Mouse (Mus musculus): ENCODE results near the gene Git2.

Gene Git2

GRCm38 (mm10) chr5:114797253-114797652 is 21.9 kb upstream of the Git2 start:
- in situ Hi-C loops (cut with MboI, MseI), result no loop called here

GRCm38 (mm10) chr5:114796299-114797012 is 21.1 kb upstream of the Git2 start:
- in situ Hi-C loops (cut with MboI, MseI), result no loop called here

- in situ Hi-C loops (cut with MboI, MseI), result no loop called here
These were observed 20.3 kb upstream of the Git2 start for GRCm38 (mm10) chr5:114795653-114796052.

- in situ Hi-C loops (cut with MboI, MseI), result no loop called here
These were observed 19.9 kb upstream of the Git2 start for GRCm38 (mm10) chr5:114795231-114795630.

DNA sequence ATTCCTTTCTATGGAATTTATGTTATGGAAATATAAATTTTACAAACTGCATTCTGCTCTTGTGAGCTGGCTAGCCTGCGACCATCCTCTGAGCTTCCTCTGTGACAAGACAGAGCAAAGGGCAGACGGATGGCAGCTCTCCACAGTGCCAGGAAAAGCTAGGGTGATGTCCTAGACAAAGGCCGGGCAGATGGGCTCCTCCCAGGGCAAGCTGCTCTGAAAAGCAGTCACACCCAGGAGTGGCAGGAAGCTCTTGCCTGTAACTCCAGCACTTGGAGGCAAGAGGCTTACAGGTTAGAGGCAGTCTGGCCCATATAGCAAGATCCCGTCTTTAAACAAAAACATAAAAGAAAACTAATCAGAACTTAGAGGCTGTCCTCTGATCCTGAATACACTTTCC is 19.3 kb upstream of the Git2 start:
- in situ Hi-C loops (cut with MboI, MseI), result no loop called here

DNA sequence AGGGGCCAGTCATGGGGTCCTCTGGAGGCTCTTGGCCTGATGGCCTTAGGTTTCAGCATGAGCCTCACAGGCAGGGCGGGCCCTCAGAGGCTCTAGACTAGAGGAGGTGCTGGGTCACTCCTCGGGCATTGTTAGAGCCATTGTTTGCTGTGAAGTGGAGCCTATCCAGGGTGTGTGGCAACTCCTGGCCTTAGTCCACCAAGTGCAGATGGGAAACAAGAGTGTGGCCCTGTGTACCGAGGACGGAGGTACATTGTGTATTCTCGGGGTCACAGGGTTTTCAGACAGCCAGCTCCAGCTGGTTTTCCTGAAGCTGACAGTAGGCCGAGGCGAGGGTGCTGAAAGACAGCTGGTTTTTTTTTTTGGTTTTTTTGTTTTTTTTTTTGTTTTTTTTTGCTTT is 18.0 kb upstream of the Git2 start:
- in situ Hi-C loops (cut with MboI, MseI), result no loop called here

DNA sequence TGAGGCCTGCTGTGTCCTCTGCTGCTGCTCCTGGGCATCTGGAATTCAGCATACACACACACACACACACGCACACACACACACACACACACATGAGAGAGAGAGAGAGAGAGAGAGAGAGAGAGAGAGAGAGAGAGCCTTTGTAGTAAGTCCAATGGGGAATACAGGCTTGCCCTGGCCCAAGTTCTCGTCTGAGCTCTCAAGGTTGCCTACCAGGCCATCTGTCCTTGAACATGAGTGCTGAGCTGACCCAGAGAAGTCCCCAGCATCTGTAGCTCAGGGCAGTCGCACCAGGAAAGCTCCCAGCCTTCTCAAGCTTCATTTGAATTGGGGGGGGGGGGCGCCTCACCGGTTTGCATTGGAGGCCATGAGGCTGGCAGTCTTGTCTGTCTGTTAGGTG is 9.9 kb upstream of the Git2 start:
- in situ Hi-C loops (cut with MboI, MseI), result no loop called here

DNA sequence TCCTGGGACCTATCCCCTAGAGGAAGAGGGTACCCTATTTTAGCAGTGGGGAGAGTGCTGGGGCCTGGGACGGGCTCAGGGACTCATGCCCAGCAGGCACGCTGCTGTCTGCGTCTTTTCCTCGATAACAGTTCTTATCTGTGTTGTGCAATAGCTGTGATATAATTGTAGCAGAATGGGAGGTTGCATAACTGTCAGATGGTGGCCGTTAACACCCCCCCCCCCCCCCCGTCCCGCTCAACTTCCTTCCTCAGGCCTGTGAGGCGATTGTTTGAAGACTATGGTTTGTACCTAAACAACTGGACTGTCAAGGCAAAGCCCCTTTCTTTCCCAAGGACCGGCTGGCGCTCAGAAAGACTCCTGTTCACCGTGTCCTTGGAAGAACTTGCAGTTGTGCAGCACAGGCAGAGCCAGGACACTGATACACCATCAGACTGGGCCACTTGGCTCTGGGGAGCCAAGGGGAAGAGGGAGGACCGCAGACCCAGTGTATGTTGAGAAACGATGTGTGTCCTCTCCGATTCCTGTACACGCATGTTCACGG is 9.4 kb upstream of the Git2 start:
- in situ Hi-C loops (cut with MboI, MseI), result no loop called here

- in situ Hi-C loops (cut with MboI, MseI), result no loop called here
These were observed 8.3 kb upstream of the Git2 start for GRCm38 (mm10) chr5:114783405-114784163.

DNA sequence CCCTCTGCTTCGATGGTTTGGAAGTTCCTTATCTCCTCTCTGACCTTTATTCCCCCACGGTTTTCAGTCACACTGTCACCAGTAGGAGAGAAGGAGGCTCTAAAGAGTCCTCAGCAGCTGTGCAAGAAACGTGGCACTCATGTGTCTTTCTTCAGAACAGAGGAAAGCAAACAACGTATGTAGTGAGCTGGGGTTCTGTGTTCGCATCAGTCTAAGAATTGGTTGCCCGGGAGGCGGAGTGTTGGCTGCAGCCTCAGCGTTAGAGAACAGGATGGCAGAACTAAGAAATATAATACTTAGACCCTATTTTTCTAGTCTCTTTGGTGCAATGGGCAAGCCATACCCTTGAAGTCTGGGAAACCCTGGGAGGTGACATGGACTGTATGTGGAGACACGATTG is 7.7 kb upstream of the Git2 start:
- in situ Hi-C loops (cut with MboI, MseI), result no loop called here

GRCm38 (mm10) chr5:114780912-114781311 is 5.6 kb upstream of the Git2 start:
- in situ Hi-C loops (cut with MboI, MseI), result no loop called here

DNA sequence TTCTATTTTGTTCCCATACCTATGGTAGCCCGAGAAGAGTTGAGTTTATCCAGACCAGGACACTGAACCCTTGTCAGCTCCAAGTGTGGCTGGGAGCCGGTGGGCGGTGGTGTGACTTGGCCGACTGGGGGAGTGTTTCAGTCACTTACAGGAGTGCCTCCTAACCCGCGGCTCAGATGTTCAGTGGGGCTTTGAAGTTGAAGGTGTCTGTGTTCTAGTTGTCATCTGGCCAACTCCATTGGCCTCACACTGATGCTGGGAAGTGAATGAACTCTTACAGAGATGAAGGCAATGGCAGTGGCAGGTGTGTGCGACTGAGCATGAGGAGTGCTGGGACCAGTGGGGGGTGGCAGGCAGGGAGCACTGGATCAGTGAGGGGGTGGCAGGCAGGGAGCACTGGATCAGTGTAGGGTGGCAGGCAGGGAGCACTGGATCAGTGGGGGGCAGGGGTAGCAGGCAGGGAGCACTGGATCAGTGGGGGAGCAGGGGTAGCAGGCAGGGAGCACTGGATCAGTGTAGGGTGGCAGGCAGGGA is 4.7 kb upstream of the Git2 start:
- in situ Hi-C loops (cut with MboI, MseI), result loop anchor here in 1 of 2 experiments (10.0 kb wide), 1 partner anchor 1195 kb away; no protein-coding TSS in a partner anchor

- in situ Hi-C loops (cut with MboI, MseI), result loop anchor here in 1 of 2 experiments (10.0 kb wide), 1 partner anchor 1191 kb away; no protein-coding TSS in a partner anchor
These were observed 857 bp upstream of the Git2 start for GRCm38 (mm10) chr5:114776174-114776573.

DNA sequence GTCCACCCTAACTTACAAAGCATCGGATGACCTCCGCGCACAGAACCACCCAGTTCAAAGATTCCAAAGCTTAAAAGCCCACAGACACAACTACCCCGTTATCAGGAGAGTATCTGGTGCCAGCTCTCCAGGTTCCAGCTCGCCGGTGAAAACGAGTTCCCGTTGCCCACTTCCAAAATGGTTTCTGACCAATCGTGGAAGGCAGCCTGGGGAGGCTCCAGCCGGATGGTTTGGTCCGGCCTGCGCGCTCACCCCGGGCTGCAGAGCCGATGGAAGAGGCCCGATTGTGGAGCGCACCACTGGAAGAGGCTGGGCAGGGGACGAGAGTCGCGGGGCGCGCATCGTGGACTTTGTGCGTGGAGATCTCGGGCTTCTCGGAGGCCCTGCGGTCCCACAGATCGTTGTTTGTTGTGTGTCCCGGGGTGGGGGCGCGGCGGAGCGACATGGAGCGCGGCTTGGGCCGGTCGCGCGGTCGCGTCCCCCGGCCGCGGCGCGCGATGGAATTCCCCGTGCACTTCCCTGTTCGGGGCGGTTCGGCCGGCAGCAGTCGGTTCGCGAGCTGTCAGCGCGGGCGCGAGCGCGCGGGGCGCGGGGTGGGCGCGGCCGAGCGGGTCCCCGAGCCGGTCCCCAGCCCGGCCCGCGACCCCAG is 790 bp downstream of the Git2 start, which contains the start of gene Ankrd13a:
Ankrd13a (plus strand) TSS at position 275 of the 649 bp plus-strand sequence.
- in situ Hi-C loops (cut with MboI, MseI), result loop anchor here in 1 of 2 experiments (10.0 kb wide), 1 partner anchor 1190 kb away; no protein-coding TSS in a partner anchor

GRCm38 (mm10) chr5:114773780-114774179 is 1.5 kb downstream of the Git2 start:
- in situ Hi-C loops (cut with MboI, MseI), result loop anchor here in 1 of 2 experiments (10.0 kb wide), 1 partner anchor 1189 kb away; no protein-coding TSS in a partner anchor

- in situ Hi-C loops (cut with MboI, MseI), result loop anchor here in 1 of 2 experiments (10.0 kb wide), 1 partner anchor 1188 kb away; no protein-coding TSS in a partner anchor
These were observed 2.1 kb downstream of the Git2 start for GRCm38 (mm10) chr5:114773211-114773710.

DNA sequence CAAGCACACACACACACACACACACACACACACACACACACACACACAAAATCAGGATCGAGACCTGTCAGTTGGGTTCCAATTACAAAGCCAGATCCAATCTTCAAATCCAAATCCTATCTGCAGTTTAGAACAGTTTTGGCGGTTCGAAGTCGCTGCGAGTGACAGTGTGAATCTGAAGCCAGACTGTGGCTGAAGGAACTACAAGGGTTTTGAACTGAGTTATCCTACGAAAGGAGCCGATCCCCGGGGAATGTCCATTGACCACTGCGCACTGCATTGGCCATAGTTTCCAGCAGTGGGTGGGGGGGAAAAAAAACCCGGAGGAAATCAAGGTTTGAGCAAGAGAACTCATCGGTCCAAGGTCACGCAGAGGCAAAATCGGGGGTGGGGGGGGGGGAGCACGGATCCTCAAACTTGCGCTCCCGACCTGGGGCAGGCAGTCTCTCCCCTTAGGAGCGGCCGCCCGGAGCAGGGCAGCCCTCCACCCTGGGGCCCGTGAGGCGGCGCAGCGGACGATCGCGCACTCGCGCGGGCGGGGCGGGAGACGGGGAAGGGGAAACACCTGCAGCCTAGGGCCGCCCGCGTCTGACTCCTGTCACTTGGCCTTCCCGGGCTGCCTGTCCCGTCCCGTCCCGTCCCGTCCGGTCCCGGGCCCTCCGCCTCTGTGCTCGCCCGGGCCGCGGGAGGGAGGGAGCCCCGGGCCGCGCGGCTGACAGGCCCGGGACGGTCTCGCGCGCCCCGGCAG is 2.7 kb downstream of the Git2 start:
- in situ Hi-C loops (cut with MboI, MseI), result loop anchor here in 1 of 2 experiments (10.0 kb wide), 1 partner anchor 1188 kb away; no protein-coding TSS in a partner anchor

DNA sequence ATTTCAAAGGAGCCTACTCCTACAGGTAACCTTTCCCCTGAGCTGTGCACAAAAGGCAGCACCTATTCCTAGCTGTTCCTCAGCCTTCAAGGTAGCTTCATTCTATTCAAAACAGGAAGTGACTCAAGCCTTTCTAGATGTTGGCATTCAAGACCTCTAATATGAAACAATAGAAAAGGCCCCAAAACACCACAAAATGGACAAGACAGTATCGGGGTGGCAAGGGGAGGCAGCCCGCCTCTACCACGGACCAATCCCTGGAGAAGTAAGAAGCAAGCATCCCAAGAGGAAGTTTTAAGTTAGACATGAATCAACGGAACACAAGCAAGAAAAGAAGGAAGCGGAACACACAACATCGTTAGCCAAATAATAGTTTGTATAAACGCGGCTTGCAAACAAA is 3.5 kb downstream of the Git2 start:
- in situ Hi-C loops (cut with MboI, MseI), result loop anchor here in 1 of 2 experiments (10.0 kb wide), 1 partner anchor 1187 kb away; no protein-coding TSS in a partner anchor

GRCm38 (mm10) chr5:114769786-114770185 is 5.5 kb downstream of the Git2 start:
- in situ Hi-C loops (cut with MboI, MseI), result loop anchor here in 1 of 2 experiments (10.0 kb wide), 1 partner anchor 1185 kb away; no protein-coding TSS in a partner anchor

- in situ Hi-C loops (cut with MboI, MseI), result no loop called here
These were observed 8.1 kb downstream of the Git2 start for GRCm38 (mm10) chr5:114767185-114767584.

Measured in T-helper 17 cell (primary cell).